Mouse (Mus musculus): Measurements from ENCODE around the gene Laptm4a. TPM values are rescaled to one million over a fixed set of nuclear protein-coding genes. Genes with fewer than 3 reads are reported as not detected.

The Laptm4a gene
- total and polyA plus RNA-seq, 2 experiments from 2014 or later = 358 to 365 TPM

DNA sequence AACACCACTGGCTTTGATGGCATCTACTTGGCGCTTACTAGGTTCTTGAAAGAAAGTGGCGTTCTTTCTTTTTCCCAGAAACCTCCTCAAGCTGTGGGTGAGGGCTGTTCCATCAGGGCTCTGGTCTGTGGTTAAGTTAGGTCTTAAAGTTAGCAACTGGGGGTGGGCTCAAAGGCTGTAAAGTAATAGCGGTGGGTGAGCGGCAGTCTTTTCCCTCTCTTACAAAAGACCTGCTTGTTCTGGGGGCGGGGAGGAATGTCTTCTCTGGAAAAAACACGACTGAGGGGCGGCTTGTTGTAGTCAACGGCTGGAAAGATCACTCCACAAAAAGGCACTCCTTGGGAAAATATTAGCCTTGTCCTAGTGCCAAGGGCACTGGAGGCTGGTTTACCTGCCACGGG is 32.7 kb downstream of the Laptm4a start:
- WGBS = 68% methylated on average over 9 of the region's 9 CpGs
- H3K4me1 ChIP-seq (ENCODE audit: control insufficient read depth, insufficient read depth) = no peaks in the 10 kb centered on the region
- no peak for TF ChIP-seq CTCF (IDR thresholded peaks at IDR 0.05; ENCODE audit: low read depth)
- no peak for TF ChIP-seq EP300 (IDR thresholded peaks at IDR 0.05; ENCODE audit: low read depth)
- ATAC-seq (ENCODE audit: insufficient read depth, low read depth) (no peak), DNase-seq (ENCODE audit: low spot score) (no peak)
- H3K27ac ChIP-seq (ENCODE audit: low read depth) = no peak overlapping the region
- no peaks in the 10 kb centered on the region for H3K36me3 ChIP-seq (replicated peaks; ENCODE audit: control insufficient read depth, insufficient read depth, low read length)
- no peak overlapping the region for H3K9ac ChIP-seq (replicated peaks; ENCODE audit: low read depth, low read length)
- H3K9me3 ChIP-seq (replicated peaks; ENCODE audit: control insufficient read depth, low read length) = no peaks in the 10 kb centered on the region
- no peaks in the 10 kb centered on the region for H3K27me3 ChIP-seq (ENCODE audit: control insufficient read depth, insufficient read depth, low read length)
- H3K4me3 ChIP-seq (ENCODE audit: low read depth, low read length) = no peak overlapping the region
- H3K4me2 ChIP-seq (ENCODE audit: low read depth, low read length) = no peak overlapping the region

DNA sequence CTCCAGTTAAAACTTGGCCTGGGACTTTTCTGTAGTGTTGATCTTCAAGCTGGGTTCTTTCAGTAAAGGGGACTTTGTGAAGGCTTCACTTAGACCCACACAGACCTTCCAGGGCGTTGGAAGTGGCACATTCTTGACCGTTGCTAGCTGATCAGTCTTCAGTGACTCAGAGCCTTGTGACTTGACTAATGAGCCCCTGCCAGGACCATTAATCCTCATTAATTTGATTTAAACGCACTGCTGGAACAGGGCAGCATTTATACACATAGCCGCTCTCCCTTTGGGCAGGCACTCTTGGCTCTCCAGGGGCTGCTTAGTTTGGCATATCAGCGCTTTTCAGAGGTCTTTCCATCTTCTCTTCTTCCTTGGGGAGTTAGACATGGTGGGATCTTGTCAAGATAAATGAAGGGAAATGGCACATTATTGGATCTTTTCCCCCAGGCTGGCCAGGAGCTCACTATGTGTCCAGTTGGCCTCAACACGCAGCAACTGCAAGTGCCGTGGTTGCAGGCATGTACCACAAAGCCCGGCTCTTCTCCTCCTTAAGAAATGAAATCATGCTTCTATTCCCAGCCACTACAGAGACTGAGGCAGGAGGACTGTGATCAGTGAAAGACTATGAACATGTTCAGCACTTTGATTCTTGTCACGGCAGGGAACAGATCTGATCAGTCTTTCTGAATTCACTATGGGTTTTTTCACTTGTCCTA is 40.3 kb downstream of the Laptm4a start:
- ATAC-seq (ENCODE audit: insufficient read depth, low read depth) (no peak), DNase-seq (ENCODE audit: low spot score) (no peak)
- Histone ChIP-seq H3K9me3 (replicated peaks; ENCODE audit: control insufficient read depth, low read length) (no peaks in the 10 kb centered on the region), H3K4me2 (ENCODE audit: low read depth, low read length) (no peak overlapping the region), H3K27ac (ENCODE audit: low read depth) (no peak overlapping the region), H3K27me3 (ENCODE audit: control insufficient read depth, insufficient read depth, low read length) (no peaks in the 10 kb centered on the region), H3K4me3 (ENCODE audit: low read depth, low read length) (no peak overlapping the region), H3K36me3 (replicated peaks; ENCODE audit: control insufficient read depth, insufficient read depth, low read length) (no peaks in the 10 kb centered on the region), H3K4me1 (ENCODE audit: control insufficient read depth, insufficient read depth) (no peaks in the 10 kb centered on the region), H3K9ac (replicated peaks; ENCODE audit: low read depth, low read length) (no peak overlapping the region)
- no peak for TF ChIP-seq CTCF (IDR thresholded peaks at IDR 0.05; ENCODE audit: low read depth)
- TF ChIP-seq EP300 (IDR thresholded peaks at IDR 0.05; ENCODE audit: low read depth) = no peak
- 66% methylated on average over 9 of the region's 9 CpGs for WGBS

DNA sequence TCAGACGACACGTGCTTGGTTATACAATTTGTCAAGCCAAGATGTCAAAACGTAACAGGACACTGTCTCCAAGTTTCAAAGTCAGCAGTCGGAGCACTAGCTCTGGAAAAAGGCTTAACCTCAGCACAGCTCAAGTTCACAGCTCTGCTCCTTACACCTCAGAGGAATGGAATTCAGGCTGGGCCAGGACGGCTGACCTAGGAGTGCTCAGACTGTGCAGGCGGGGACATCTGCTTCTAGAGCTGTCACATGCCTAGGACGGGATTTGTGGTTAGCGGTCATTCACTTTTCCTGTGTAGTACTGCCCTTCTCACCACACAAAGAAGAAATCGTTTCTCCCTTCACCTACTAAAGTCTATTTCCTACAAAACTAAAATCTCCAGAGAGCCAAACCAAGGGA is 48.4 kb downstream of the Laptm4a start:
- 9% methylated on average over 9 of the region's 9 CpGs for WGBS
- peak; percentile 77 for DNase-seq (ENCODE audit: low spot score)
- Histone ChIP-seq H3K4me3 (ENCODE audit: low read depth, low read length) (no peak overlapping the region), H3K4me1 (ENCODE audit: control insufficient read depth, insufficient read depth) (peaks cover 10% of the 10 kb centered on the region; the same call in 1 of the 2 replicates), H3K9ac (replicated peaks; ENCODE audit: low read depth, low read length) (no peak overlapping the region), H3K9me3 (replicated peaks; ENCODE audit: control insufficient read depth, low read length) (no peaks in the 10 kb centered on the region), H3K27ac (ENCODE audit: low read depth) (peak overlapping the region; percentile 67), H3K4me2 (ENCODE audit: low read depth, low read length) (no peak overlapping the region), H3K27me3 (ENCODE audit: control insufficient read depth, insufficient read depth, low read length) (no peaks in the 10 kb centered on the region), H3K36me3 (replicated peaks; ENCODE audit: control insufficient read depth, insufficient read depth, low read length) (no peaks in the 10 kb centered on the region)
- ATAC-seq (ENCODE audit: insufficient read depth, low read depth) = peak; percentile 92
- TF ChIP-seq EP300 (IDR thresholded peaks at IDR 0.05; ENCODE audit: low read depth) (no peak), CTCF (IDR thresholded peaks at IDR 0.05; ENCODE audit: low read depth) (no peak)

DNA sequence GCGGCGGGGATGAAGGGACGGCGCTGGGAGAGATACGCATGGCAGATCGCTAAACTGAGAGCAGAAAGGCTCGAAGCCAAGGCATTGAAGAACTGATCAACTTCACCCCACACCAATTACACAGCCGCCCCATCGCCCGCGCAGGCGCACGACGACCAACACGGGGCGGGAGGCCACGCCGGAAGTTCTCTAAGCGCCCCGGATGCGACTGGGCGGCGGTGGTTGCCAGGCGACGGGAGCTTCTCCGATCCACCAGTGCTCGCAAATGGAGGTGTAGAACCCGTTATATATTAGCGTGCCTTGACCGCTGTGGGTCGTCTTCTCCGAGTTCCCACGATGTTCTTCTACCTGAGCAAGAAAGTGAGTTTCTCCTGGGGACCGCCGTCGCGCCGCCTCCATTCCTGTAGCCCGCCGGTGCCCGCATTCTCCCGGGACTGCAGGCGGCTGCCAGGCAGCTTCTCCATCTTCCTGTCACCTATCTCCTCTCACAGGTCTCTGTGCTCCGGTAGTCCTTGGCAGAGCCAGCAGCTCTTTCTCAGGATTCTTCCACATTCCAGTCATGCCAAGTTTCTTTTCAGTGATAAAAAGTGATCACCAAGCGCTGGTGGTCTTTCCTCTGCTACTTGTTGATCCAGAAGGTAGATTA is 52.5 kb downstream of the Laptm4a start, which contains the start of gene Wdr35:
Gene Wdr35, plus strand, starts transcription at position 73 of the 646 bp plus-strand sequence.
- no peak within 1 kb of the TSS for H3K27ac ChIP-seq (ENCODE audit: low read depth)
- H3K9ac ChIP-seq (replicated peaks; ENCODE audit: low read depth, low read length) = peak within 1 kb of the TSS; percentile 30
- H3K4me3 ChIP-seq (ENCODE audit: low read depth, low read length) = peak within 1 kb of the TSS; percentile 80
- no peaks in the 10 kb centered on the region for H3K9me3 ChIP-seq (replicated peaks; ENCODE audit: control insufficient read depth, low read length)
- peak within 1 kb of the TSS; percentile 96 for H3K4me2 ChIP-seq (ENCODE audit: low read depth, low read length)
- WGBS = under 1% methylated on average over 45 of the region's 45 CpGs
- 0 out of 2 replicates have a peak, but pooled peaks cover 5% of the 10 kb centered on the region for H3K36me3 ChIP-seq (replicated peaks; ENCODE audit: control insufficient read depth, insufficient read depth, low read length)
- peak; percentile 85 for ATAC-seq (ENCODE audit: insufficient read depth, low read depth)
- TF ChIP-seq EP300 (IDR thresholded peaks at IDR 0.05; ENCODE audit: low read depth) (no peak), CTCF (IDR thresholded peaks at IDR 0.05; ENCODE audit: low read depth) (no peak)
- H3K4me1 ChIP-seq (ENCODE audit: control insufficient read depth, insufficient read depth) = peaks cover 11% of the 10 kb centered on the region; the same call in 1 of the 2 replicates
- DNase-seq (ENCODE audit: low spot score) = peak; percentile 73
- no peaks in the 10 kb centered on the region for H3K27me3 ChIP-seq (ENCODE audit: control insufficient read depth, insufficient read depth, low read length)

- ATAC-seq (ENCODE audit: insufficient read depth, low read depth) (no peak), DNase-seq (ENCODE audit: low spot score) (no peak)
- no peak overlapping the region for H3K4me2 ChIP-seq (ENCODE audit: low read depth, low read length)
- H3K9ac ChIP-seq (replicated peaks; ENCODE audit: low read depth, low read length) = no peak overlapping the region
- peaks cover 13% of the 10 kb centered on the region; the same call in 1 of the 2 replicates for H3K36me3 ChIP-seq (replicated peaks; ENCODE audit: control insufficient read depth, insufficient read depth, low read length)
- H3K27me3 ChIP-seq (ENCODE audit: control insufficient read depth, insufficient read depth, low read length) = no peaks in the 10 kb centered on the region
- no peak overlapping the region for H3K4me3 ChIP-seq (ENCODE audit: low read depth, low read length)
- no peak overlapping the region for H3K27ac ChIP-seq (ENCODE audit: low read depth)
- H3K9me3 ChIP-seq (replicated peaks; ENCODE audit: control insufficient read depth, low read length) = no peaks in the 10 kb centered on the region
- H3K4me1 ChIP-seq (ENCODE audit: control insufficient read depth, insufficient read depth) = peaks cover 7% of the 10 kb centered on the region; the same call in 1 of the 2 replicates
- 83% methylated on average over 3 of the region's 3 CpGs for WGBS
- TF ChIP-seq CTCF (IDR thresholded peaks at IDR 0.05; ENCODE audit: low read depth) (no peak), EP300 (IDR thresholded peaks at IDR 0.05; ENCODE audit: low read depth) (no peak)
Measured at GRCm38 (mm10) chr12:8975076-8975475, 53.6 kb downstream of the Laptm4a start.

Other genes with a start within 250 kb of the Laptm4a start
- 100 TPM in 2 replicates for gene Pum2, start 247.5 kb upstream of the Laptm4a start, total RNA-seq (2014; rRNA removed; ENCODE audit: low replicate concordance)
- gene Pum2, start 247.5 kb upstream of the Laptm4a start, polyA plus RNA-seq (2015; fragmentation: Nextera tagmentation; extraction: Ambion mirVana) = 18.6 and 20.9 TPM in 2 replicates
- gene Sdc1, start 150.3 kb upstream of the Laptm4a start, total RNA-seq (2014; rRNA removed; ENCODE audit: low replicate concordance) = 30.4 and 39.8 TPM in 2 replicates
- gene Sdc1, start 150.3 kb upstream of the Laptm4a start, polyA plus RNA-seq (2015; fragmentation: Nextera tagmentation; extraction: Ambion mirVana) = 22.4 and 22.5 TPM in 2 replicates
- 0.12 TPM in 1 of 2 replicates, not detected in the other for gene Matn3, start 26.3 kb downstream of the Laptm4a start, total RNA-seq (2014; rRNA removed; ENCODE audit: low replicate concordance)
- 0.05 and 0.07 TPM in 2 replicates for gene Matn3, start 26.3 kb downstream of the Laptm4a start, polyA plus RNA-seq (2015; fragmentation: Nextera tagmentation; extraction: Ambion mirVana)
- gene Wdr35, start 52.2 kb downstream of the Laptm4a start, total RNA-seq (2014; rRNA removed; ENCODE audit: low replicate concordance) = 5.5 and 11.1 TPM in 2 replicates
- 6.3 and 7.9 TPM in 2 replicates for gene Wdr35, start 52.2 kb downstream of the Laptm4a start, polyA plus RNA-seq (2015; fragmentation: Nextera tagmentation; extraction: Ambion mirVana)
- 14.5 and 17.4 TPM in 2 replicates for gene Ttc32, start 108.3 kb downstream of the Laptm4a start, total RNA-seq (2014; rRNA removed; ENCODE audit: low replicate concordance)
- gene Ttc32, start 108.3 kb downstream of the Laptm4a start, polyA plus RNA-seq (2015; fragmentation: Nextera tagmentation; extraction: Ambion mirVana) = 20.9 and 26.2 TPM in 2 replicates